In genomic region chr8:109475436-109475835, GRCm38 (mm10) we compare ENCODE assay signal across 2 mouse cellular contexts.
TF ChIP-seq lines count a peak whose summit lies in the region.

No protein-coding gene starts in this region.

TF ChIP-seq in CH12.LX, 34 proteins besides CTCF, POLR2A, EP300 and RAD21 (continued from another document):
- no peak for TF ChIP-seq SMC3 (IDR thresholded peaks at IDR 0.05; ENCODE audit: low read depth, low read length)
- no peak for TF ChIP-seq ZMIZ1 (IDR thresholded peaks at IDR 0.05; ENCODE audit: low read depth, low read length)
- no peak for TF ChIP-seq NELFE (IDR thresholded peaks at IDR 0.05; ENCODE audit: low read depth, low read length)
- TF ChIP-seq E2F4 (IDR thresholded peaks at IDR 0.05; ENCODE audit: insufficient replicate concordance, low read depth, low read length) = no peak
- no peak for TF ChIP-seq GABPA (IDR thresholded peaks at IDR 0.05; ENCODE audit: insufficient replicate concordance, low read depth, low read length)
- TF ChIP-seq SIN3A (IDR thresholded peaks at IDR 0.05; ENCODE audit: low read length) = no peak
- TF ChIP-seq JUN (IDR thresholded peaks at IDR 0.05; ENCODE audit: insufficient read depth, low read depth, low read length) = no peak
- no peak for TF ChIP-seq POLR2AphosphoS2 (IDR thresholded peaks at IDR 0.05; ENCODE audit: low read depth, low read length)
- TF ChIP-seq MAFK (IDR thresholded peaks at IDR 0.05; ENCODE audit: insufficient replicate concordance, low read length) = no peak
- no peak for TF ChIP-seq RCOR1 (conservative IDR thresholded peaks at IDR 0.05; ENCODE audit: low read depth, low read length)

TF ChIP-seq in MEL, 35 proteins besides CTCF, POLR2A, EP300 and RAD21:
- TF ChIP-seq ZMIZ1 (IDR thresholded peaks at IDR 0.05; ENCODE audit: low read depth, low read length) (no peak), ZKSCAN1 (IDR thresholded peaks at IDR 0.05; ENCODE audit: low read depth, low read length) (no peak), CHD2 (IDR thresholded peaks at IDR 0.05; ENCODE audit: low read length) (no peak), UBTF (IDR thresholded peaks at IDR 0.05; ENCODE audit: borderline replicate concordance, insufficient read depth, low read depth, low read length) (no peak), KAT2A (conservative IDR thresholded peaks at IDR 0.05; ENCODE audit: low read depth, low read length) (no peak), JUND (IDR thresholded peaks at IDR 0.05; ENCODE audit: low read depth, low read length) (no peak)
TF ChIP-seq in MEL: peak in this region for 0.
